Mouse (Mus musculus) lung, postnatal 0 days (tissue): ENCODE measurements at regions not wholly inside any gene's neighbourhood (a gene's known extent, or its start where the extent isn't known, plus 50 kb on each side); places are given as distances from the start of the nearest gene placed in this dataset.

Source experiments
- ATAC-seq: fragments of 200-750 bp; cut with Nextera tagmentation; 2 replicates; pipeline ENCODE4 v1.8.0; 2017; ENCODE audit warnings: moderate library complexity
- DNase-seq: peaks from one replicate; pipeline ENCODE4 v3.0.0-alpha.2; 2016; ENCODE audit warnings: low spot score
- H3K27ac ChIP-seq: fragments of 300-500 bp; sonication (generic); 2 replicates; pipeline ENCODE4 v1.5.1; 2014; ENCODE audit warnings: antibody characterized with exemption, mild to moderate bottlenecking, low read length, mixed read lengths
- H3K27me3 ChIP-seq: fragments of 300-500 bp; sonication (generic); replicated peaks from 2 replicates; pipeline ENCODE4 v1.6.1; 2014; ENCODE audit warnings: low read length, mixed read lengths; ENCODE audit not compliant: insufficient read depth
- H3K36me3 ChIP-seq: fragments of 300-500 bp; sonication (generic); 2 replicates; pipeline ENCODE4 v1.6.1; 2014; ENCODE audit warnings: low read length, mixed read lengths; ENCODE audit not compliant: insufficient read depth
- H3K4me1 ChIP-seq: fragments of 300-500 bp; sonication (generic); 2 replicates; pipeline ENCODE4 v1.6.1; 2014; ENCODE audit warnings: antibody characterized with exemption, low read depth, low read length, mixed read lengths; ENCODE audit not compliant: insufficient read depth
- H3K4me2 ChIP-seq: fragments of 300-500 bp; sonication (generic); replicated peaks from 2 replicates; pipeline ENCODE4 v1.6.1; 2014; ENCODE audit warnings: low read depth, mild to moderate bottlenecking, low read length, moderate library complexity, mixed read lengths
- H3K4me3 ChIP-seq: fragments of 300-500 bp; sonication (generic); 2 replicates; pipeline ENCODE4 v1.5.1; 2014; ENCODE audit warnings: low read depth, low read length
- H3K9ac ChIP-seq: fragments of 300-500 bp; sonication (generic); replicated peaks from 2 replicates; pipeline ENCODE4 v1.6.1; 2014; ENCODE audit warnings: low read depth, mild to moderate bottlenecking
- H3K9me3 ChIP-seq: fragments of 300-500 bp; sonication (generic); 2 replicates; pipeline ENCODE4 v1.6.1; 2016; ENCODE audit warnings: low read length, mixed read lengths
- CTCF ChIP-seq: IDR thresholded peaks from 2 replicates; pipeline ENCODE4 v1.5.1; 2016; ENCODE audit warnings: antibody characterized with exemption, mild to moderate bottlenecking
- EP300 ChIP-seq: IDR thresholded peaks from 2 replicates; pipeline ENCODE4 v1.6.1; 2016; ENCODE audit warnings: antibody characterized with exemption, mild to moderate bottlenecking, control low read depth
- WGBS: fragments of 180-500 bp; shearing (Covaris S2); extraction: QIAGEN DNeasy Blood & Tissue Kit; methylation state at CpG from one replicate; pipeline ENCODE4 v1.1.7; 2014; 5-methylcytosine and 5-hydroxymethylcytosine counted together

DNA sequence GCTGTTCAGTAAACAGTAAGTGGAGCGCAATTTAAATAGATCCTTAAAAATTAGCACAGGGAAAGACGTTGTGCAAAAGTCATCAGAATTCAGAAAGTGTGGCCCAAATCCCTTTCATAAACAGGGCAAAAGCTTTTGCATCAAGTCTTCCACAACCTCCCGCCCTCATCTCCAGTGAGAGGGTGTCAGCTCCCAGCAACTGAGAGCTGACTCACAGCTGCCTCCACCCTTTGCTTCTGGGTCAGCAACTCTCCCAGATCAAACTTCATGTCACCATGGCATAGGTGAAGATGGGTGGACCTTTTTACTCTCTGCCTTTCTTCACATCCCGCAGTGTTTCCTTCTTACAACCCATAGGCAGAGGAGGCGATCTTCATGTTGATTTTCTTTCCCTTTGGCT is 768.0 kb downstream of the Gm826 start:
- no peaks in the 10 kb centered on the region for H3K36me3 ChIP-seq
- no peak overlapping the region for H3K27ac ChIP-seq
- no peak for ATAC-seq
- no peak overlapping the region for H3K4me3 ChIP-seq
- 73% methylated on average over 5 of the region's 5 CpGs for WGBS
- H3K27me3 ChIP-seq: no peaks in the 10 kb centered on the region
- no peak overlapping the region for H3K9ac ChIP-seq
- no peaks in the 10 kb centered on the region for H3K4me1 ChIP-seq
- TF ChIP-seq CTCF (no peak), EP300 (no peak)
- no peaks in the 10 kb centered on the region for H3K9me3 ChIP-seq
- no peak for DNase-seq
- H3K4me2 ChIP-seq: no peak overlapping the region

DNA sequence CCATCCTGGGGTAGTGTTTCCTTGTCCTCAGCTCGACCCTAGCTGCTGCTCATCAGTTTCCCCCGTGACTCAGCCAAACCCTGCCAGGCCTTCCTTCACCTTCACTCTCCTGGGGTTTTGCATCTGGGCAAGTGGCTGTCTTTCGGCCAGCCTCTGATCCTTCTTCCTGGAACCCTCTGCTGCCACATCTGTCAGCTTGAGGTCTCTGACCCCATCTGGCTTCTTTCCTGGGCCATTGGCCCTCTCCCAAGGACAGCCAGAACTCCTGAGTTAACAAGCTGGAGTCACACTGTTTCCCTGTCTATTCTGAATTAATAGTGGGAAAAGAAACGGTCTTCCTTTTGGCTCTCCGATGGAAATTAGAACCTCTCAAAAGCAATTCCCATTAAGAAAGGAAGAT is 767.5 kb downstream of the Gm826 start:
- ATAC-seq (no peak), DNase-seq (peak; percentile 13)
- Histone ChIP-seq H3K4me3 (no peak overlapping the region), H3K9me3 (no peaks in the 10 kb centered on the region), H3K27me3 (no peaks in the 10 kb centered on the region), H3K4me2 (no peak overlapping the region), H3K9ac (no peak overlapping the region), H3K27ac (no peak overlapping the region), H3K36me3 (no peaks in the 10 kb centered on the region), H3K4me1 (no peaks in the 10 kb centered on the region)
- TF ChIP-seq CTCF: no peak
- TF ChIP-seq EP300: no peak
- WGBS: 52% methylated on average over 5 of the region's 5 CpGs

DNA sequence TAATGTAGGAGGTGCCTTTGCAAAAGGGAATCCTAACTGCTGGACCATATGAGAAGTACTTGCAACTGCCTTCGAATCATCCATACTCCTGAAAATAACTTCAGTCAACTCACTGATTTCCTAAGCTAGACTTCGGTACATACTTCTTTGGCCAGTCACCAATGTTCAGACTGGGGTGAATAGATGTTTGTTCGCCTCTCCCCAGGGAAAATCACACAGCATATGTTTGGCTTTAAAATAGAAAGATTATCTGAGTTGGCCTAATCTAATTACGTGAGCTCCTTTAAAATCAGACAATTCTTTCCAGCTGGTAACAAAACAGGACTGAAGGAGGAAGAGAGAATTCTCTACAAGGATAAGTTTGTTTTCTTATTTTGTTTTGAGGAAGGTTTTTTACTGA is 765.6 kb downstream of the Gm826 start:
- Histone ChIP-seq H3K27ac (no peak overlapping the region), H3K4me1 (no peaks in the 10 kb centered on the region), H3K4me2 (no peak overlapping the region), H3K9me3 (no peaks in the 10 kb centered on the region), H3K27me3 (no peaks in the 10 kb centered on the region), H3K4me3 (no peak overlapping the region), H3K36me3 (no peaks in the 10 kb centered on the region), H3K9ac (no peak overlapping the region)
- 83% methylated on average over 4 of the region's 4 CpGs for WGBS
- no peak for DNase-seq
- ATAC-seq: no peak
- no peak for TF ChIP-seq CTCF
- no peak for TF ChIP-seq EP300

DNA sequence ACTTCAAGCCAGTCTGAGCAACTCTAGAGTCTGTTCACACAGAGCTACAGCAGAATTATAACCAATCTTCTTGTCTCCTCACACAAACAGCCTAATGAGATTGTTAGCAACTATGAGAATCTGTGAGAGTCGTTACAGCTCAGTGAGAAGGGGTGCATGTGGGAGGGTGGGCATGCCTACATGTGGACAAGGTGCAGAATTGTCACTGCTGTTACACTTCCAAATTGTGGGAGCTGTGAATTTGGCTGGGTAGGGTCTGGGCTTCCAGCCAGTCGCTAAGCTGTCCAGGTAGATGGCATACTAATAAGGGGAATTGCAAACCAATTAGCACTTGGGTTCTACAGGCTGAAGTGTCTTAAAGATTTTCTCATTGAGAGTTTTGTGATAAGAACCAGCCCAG is 762.1 kb downstream of the Gm826 start:
- no peak overlapping the region for H3K4me3 ChIP-seq
- 84% methylated on average over 2 of the region's 2 CpGs for WGBS

DNA sequence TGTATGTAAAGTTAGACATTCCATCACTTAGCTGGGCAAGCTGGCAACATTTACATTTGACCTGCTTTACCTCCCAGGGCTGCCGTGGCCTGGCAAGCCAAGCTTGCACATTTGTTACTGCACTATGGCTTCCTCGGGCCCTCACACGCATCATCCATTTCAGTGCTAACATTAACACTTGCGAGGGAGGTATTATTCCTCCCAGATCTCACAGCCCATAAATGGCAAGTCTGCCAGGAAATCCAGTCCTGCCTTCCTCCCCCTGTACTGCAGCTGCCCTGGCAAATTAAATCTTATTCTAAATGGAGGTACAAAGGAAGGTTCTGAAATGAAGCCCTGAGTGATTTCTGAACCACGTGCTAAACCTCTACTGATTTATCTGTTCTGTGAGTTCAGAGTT is 758.7 kb downstream of the Gm826 start:
- H3K36me3 ChIP-seq: no peaks in the 10 kb centered on the region
- DNase-seq (no peak), ATAC-seq (no peak)
- no peak overlapping the region for H3K4me2 ChIP-seq
- H3K9me3 ChIP-seq: no peaks in the 10 kb centered on the region
- H3K4me3 ChIP-seq: no peak overlapping the region
- 58% methylated on average over 5 of the region's 5 CpGs for WGBS
- no peak overlapping the region for H3K27ac ChIP-seq
- TF ChIP-seq EP300 (no peak), CTCF (no peak)
- no peak overlapping the region for H3K9ac ChIP-seq
- no peaks in the 10 kb centered on the region for H3K27me3 ChIP-seq
- no peaks in the 10 kb centered on the region for H3K4me1 ChIP-seq

More for the DNA sequence above, 762.1 kb downstream of the Gm826 start:
- DNase-seq (no peak), ATAC-seq (no peak)
- Histone ChIP-seq H3K36me3 (no peaks in the 10 kb centered on the region), H3K27me3 (no peaks in the 10 kb centered on the region), H3K9ac (no peak overlapping the region), H3K27ac (no peak overlapping the region), H3K4me2 (no peak overlapping the region), H3K9me3 (no peaks in the 10 kb centered on the region), H3K4me1 (no peaks in the 10 kb centered on the region)
- TF ChIP-seq EP300 (no peak), CTCF (no peak)

DNA sequence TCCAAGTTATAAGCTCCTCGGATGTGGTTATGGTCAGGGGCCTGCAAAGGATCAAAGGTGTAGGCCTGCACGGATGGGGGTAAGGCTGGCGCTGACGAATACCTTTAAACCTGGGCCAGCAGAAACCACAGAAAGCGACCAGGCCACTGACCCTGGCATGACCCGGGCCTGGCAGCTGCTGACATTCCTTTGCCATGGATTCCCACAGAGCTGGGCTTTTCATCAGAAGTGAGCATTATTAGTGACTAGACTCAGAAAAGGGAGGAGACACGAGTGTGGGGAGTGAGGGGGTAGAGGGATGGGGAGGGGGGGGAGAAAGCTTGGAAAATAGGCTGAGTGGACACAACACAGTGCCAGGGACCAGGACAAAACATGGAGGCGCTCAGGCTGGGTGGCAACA is 750.9 kb downstream of the Gm826 start:
- Histone ChIP-seq H3K27ac (no peak overlapping the region), H3K4me3 (no peak overlapping the region)
- no peak for DNase-seq

DNA sequence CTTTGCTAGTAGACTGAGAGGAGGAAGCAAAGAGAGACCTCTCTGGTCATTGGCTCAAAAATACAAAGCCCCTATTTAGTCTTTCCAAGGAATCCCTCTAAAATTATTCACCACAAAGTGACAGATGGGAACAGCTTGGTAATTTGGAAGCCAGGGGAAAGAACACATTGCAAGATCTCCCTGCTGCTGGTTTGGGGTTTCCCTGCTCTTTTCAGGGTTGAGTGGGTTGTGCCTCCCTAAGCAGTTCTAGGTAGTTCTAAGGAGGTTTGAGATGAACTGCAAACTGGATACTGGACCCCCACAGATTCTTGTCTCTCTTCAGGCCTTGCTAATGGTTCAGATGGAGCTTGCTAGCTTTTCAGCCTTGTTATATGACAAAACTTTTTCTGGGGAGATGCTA is 749.3 kb downstream of the Gm826 start:
- H3K4me1 ChIP-seq: no peaks in the 10 kb centered on the region
- ATAC-seq (no peak), DNase-seq (no peak)
- H3K27me3 ChIP-seq: no peaks in the 10 kb centered on the region
- no peaks in the 10 kb centered on the region for H3K36me3 ChIP-seq
- H3K4me2 ChIP-seq: no peak overlapping the region
- TF ChIP-seq CTCF: no peak
- TF ChIP-seq EP300: no peak
- H3K9me3 ChIP-seq: no peaks in the 10 kb centered on the region
- H3K4me3 ChIP-seq: no peak overlapping the region
- H3K27ac ChIP-seq: no peak overlapping the region
- no peak overlapping the region for H3K9ac ChIP-seq

More for the DNA sequence above, 750.9 kb downstream of the Gm826 start:
- Histone ChIP-seq H3K9ac (no peak overlapping the region), H3K27me3 (no peaks in the 10 kb centered on the region), H3K4me2 (no peak overlapping the region), H3K4me1 (no peaks in the 10 kb centered on the region), H3K36me3 (no peaks in the 10 kb centered on the region), H3K9me3 (no peaks in the 10 kb centered on the region)
- WGBS: 56% methylated on average over 8 of the region's 8 CpGs
- ATAC-seq: no peak
- no peak for TF ChIP-seq CTCF
- TF ChIP-seq EP300: no peak
